Mouse (Mus musculus) CH12.LX (cell line): Measurements from ENCODE around the gene Cxcr5.

Source experiments
- CHD2 ChIP-seq: IDR thresholded peaks from 2 replicates; pipeline ENCODE4 v1.6.1; 2011; ENCODE audit warnings: low read length, improper control_type of control experiment
- CTCF ChIP-seq, 2 experiments: IDR thresholded peaks in 1 of 2; conservative IDR thresholded peaks in 1 of 2; 2 replicates each; pipeline ENCODE4 v1.5.1; 2011 to 2012; ENCODE audit warnings: low read depth in 2 of 2, low read length in 2 of 2, improper control_type of control experiment in 1 of 2, inconsistent platforms in 1 of 2, mild to moderate bottlenecking in 1 of 2, moderate library complexity in 1 of 2
- E2F4 ChIP-seq: IDR thresholded peaks from 2 replicates; pipeline ENCODE4 v1.6.1; 2011; ENCODE audit warnings: low read depth, low read length, improper control_type of control experiment; ENCODE audit not compliant: insufficient replicate concordance
- ELF1 ChIP-seq: IDR thresholded peaks from 2 replicates; pipeline ENCODE4 v1.6.1; 2014; ENCODE audit warnings: low read depth, mild to moderate bottlenecking, inconsistent platforms, low read length, improper control_type of control experiment
- EP300 ChIP-seq: IDR thresholded peaks from 2 replicates; pipeline ENCODE4 v1.6.1; 2011; ENCODE audit warnings: low read length, improper control_type of control experiment
- HCFC1 ChIP-seq: IDR thresholded peaks from 2 replicates; pipeline ENCODE4 v1.6.1; 2012; ENCODE audit warnings: low read depth, mild to moderate bottlenecking, inconsistent platforms, low read length, improper control_type of control experiment
- MAFK ChIP-seq: IDR thresholded peaks from 2 replicates; pipeline ENCODE4 v1.6.1; 2011; ENCODE audit warnings: low read length, improper control_type of control experiment; ENCODE audit not compliant: insufficient replicate concordance
- RCOR1 ChIP-seq: conservative IDR thresholded peaks from 2 replicates; pipeline ENCODE4 v1.6.1; 2012; ENCODE audit warnings: low read depth, mild to moderate bottlenecking, inconsistent platforms, low read length, improper control_type of control experiment
- ZNF384 ChIP-seq: IDR thresholded peaks from 2 replicates; pipeline ENCODE4 v1.6.1; 2012; ENCODE audit warnings: low read depth, low read length, improper control_type of control experiment, inconsistent platforms

DNA sequence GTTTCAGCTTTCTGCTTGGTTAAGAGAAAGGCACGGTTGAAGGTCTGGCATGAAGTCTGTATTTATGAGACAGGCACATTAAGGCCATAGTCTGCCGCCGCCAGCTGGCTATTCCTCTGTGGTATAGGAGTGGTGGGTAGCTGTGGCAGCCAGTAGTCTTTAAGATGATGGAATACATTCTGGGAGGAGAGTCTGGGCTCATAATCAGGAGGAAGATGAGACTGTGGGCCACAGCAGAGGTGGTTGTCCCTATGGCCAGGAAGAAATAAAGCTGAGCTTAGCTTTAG lies 49.0 kb downstream of the Cxcr5 start:
- TF ChIP-seq CTCF (conservative IDR thresholded peaks at IDR 0.05 in 1 of 2, IDR thresholded peaks at IDR 0.05 in 1 of 2; ENCODE audit: low read depth in 2 of 2, low read length in 2 of 2) (no peak), EP300 (no peak), RCOR1 (no peak), ELF1 (no peak), MAFK (no peak), E2F4 (no peak), CHD2 (no peak), HCFC1 (no peak), ZNF384 (no peak)
